Mouse (Mus musculus): ENCODE results near the gene Pdzd2.
A peak's percentile ranks its signal among the peaks of the same experiment; 100 is the strongest.

The Pdzd2 gene

DNA sequence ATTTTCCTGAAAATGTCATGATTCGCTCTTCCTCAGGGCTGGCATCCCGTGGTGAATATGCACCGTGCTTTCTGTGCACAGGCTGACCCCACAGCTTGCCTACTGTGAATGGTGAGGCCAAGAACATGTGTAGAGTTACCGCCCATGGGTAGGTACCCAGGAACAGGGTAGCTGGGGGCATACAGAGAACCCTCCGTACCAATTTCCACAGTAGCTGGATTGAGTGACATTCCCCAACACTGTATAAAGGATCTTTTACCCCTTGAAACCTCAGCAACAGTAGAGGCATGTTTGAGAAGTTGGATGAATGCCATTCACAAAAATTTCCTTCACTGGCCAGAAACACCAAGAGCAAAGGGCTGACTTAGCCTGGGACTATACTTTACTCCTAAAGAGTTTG is 271.1 kb downstream of the Pdzd2 start:
- DNase-seq, result no peak

DNA sequence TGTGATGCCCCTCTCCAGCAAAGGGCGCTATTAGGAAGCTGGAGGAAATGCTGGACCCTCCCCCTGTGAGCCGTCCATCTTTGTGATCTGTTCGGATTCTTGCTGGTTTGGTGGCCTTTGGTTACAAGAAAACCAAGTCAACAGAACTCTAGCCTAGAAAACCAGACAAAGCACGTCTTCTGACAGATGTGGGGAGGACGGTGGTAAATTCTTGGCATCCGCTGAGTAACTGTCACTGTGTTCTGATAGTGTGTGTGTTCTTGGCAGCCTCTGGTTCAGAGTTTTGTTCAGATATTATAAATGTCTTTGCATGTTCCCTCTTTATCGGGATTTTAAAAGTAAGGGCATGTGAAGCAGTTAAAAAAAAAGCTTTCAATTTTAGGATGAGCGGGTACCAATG is 274.0 kb downstream of the Pdzd2 start:
- DNase-seq, result no peak

DNA sequence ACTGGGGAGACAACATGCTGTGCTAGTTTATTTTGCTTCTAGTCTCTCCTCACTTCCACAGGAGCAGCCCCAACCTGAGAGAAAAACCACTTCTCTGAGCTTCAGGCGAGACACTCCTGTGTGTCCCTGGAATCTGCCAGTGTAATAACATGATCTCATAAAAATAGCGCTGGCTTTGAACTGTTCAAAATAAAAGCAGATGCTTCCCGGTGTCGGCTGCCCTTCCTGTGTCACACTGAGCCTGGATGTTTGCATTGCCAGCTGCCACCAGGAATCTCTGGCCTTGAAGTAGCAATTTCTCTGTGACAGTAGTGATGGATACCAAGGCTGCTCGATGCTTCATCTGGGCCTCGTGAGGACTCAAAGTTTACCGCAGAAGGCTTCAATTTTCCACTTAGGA is 282.9 kb downstream of the Pdzd2 start:
- DNase-seq, result no peak

DNA sequence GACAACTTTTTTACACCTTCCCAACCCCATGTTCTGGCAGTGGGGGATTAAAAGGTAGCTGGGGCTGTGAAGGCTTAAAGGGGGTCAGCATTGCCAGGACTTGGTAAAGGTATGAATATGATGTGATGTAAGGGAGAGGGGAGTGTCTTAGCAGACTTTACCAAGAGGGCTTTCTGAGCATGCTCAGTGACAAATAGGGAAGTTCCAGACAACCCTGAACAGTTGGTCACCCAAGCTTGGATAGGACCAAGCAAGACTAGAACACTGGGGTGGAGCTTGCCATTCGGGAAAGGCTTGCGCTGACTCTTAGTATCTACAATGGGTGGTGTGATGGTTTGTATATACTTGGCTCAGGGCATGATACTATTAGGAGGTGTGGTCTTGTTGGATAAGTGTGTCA is 286.4 kb downstream of the Pdzd2 start:
- DNase-seq, result no peak

DNA sequence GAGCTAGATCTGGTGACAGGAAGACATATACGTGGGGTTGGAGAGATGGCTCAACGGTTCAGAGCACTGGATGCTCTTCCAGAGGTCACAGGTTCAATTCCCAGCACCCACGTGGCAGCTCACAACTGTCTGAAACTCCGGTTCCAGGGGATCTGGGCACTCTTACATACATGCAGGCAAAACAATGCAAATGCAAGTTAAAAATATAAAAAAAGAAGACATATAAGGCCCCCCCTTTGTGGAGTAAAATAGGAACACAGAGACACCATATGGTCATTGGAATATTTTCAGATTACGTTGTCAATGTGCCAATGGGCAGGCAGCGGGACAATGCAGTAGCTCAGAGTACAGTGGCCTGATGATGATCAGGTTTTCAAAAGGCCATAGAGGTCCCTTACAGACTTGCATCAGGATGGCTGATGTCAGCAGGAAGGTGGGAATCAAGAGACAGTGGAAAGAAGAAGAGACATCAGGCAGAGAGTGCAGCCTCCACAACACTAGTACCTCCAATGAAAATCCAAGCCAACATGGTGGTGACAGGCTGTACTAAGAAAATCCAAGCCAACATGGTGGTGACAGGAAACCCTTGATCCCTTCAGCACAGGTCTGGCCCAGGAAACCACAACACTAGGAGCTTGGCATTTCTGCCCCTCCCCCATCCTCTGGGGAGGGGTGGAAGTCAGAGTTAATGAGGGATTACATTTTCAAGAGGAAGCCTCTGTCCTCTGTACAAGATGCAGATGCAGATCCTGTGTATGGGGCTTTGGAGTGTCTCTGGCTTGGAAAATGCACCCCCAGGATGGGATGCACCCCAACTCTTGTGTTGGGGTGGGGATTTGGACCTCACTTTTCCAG is 287.4 kb downstream of the Pdzd2 start:
- DNase-seq, result no peak

DNA sequence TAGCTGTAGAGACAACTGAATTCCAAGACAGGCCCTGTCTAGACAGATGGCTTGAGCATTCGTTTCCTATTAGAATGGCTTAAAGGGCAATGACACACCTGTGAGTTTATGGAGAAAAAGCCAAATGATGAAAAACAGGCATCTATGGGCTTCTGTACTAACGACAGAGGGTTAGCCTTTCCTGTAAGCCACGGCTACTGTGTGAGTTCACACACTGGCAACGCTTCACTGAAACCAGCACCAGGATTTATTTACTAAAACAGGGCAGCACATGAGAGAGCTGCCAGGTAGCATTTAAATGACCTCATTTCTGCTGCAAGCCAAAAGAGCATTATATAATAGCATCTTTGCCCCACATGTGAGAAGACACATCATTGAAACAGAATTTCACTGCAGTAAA is 288.3 kb downstream of the Pdzd2 start:
- no peak for DNase-seq

DNA sequence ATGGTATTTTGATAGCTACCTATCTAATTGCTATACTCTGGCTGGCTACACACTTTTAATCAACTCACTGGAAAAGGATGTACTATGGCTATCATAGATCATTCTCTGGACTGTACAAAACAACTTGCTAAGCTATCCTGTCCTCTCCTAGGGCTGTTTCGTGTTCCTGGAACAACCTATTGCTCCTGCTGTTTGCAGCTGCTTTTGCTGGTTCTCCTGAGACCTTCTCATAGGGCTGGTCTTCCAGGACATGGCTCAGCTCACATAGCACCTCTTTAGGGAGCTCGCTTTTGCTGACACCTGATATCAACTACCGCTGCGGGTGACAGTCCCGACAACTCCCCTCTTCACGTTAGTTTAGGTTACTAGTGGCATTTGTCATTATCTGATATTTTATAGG is 288.9 kb downstream of the Pdzd2 start:
- no peak for DNase-seq

DNA sequence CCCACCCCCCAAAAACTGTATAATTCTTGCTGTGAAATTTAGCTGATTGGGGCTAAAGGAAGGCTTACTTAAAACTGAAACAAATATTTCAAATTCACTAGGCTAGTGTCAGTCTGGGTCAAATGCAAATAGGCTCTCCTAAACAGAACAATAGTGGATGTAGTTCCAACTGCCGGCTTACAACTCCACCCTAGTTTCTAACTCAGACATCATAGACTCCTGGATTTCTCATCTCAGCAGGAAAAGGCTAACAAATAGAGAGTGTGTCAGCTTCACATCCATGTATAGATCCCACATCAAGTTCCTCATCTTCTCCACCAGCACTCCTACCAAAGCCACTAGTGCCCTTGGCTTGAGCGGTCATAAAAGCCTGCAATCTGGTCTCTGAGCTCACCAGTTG is 290.4 kb downstream of the Pdzd2 start:
- no peak for DNase-seq

DNA sequence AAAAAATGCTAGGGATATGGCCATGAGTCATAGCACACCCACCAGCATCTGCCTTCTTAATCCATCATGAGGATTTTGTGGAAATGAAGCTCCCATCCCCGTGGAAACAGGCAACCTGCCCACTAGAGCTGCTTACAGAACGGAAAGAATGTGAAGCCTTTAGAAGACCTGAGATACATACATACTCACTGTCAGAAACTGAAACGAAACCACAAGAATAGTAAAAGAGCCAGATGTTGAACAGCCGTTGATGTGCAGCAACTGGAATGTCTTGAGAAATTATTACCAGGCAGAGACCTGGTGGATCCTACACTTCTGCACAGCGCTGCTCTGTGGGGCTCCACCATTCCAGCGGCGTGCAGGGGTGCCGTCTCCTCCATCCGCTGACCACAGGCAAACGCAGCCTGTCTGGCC is 292.7 kb downstream of the Pdzd2 start:
- DNase-seq, result peak; percentile 42

DNA sequence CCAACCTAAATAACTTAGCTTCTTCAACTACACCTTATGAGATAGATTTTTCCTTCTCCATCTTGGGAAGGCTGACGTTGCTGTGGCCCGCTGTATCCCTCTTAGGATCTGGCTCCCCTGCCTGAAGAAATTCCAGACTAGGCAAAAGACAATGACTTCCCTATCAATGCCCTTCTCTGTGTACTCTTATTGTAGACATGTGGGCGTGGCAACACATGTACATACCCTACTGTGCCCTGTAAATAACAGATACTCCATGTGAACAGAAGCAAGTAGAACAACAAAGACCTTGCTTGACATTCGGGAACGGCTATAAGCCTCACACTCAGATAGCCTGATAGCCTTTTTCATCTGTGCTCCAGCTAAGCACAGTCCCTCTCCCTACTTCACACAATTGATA is 295.2 kb downstream of the Pdzd2 start:
- DNase-seq, result no peak

DNA sequence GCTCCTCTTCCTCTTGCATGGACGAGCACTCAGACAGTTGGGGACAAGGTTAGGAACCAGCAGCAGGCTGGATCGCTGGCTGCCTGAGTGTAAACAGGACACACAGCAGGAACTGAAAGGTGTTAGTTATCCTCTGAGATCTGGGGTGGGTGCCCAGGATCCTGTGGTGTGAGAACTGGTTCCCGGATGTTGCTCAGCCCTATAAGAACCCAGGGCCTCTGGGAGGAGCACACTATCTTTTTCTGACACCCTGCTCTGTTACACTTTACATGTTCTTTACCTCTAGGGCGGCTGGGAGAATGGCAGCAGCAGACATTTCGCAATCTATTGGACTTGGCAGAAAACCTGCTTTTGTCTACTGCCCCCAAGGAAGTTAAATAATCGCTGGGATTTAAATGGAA is 300.4 kb downstream of the Pdzd2 start:
- DNase-seq, result no peak

DNA sequence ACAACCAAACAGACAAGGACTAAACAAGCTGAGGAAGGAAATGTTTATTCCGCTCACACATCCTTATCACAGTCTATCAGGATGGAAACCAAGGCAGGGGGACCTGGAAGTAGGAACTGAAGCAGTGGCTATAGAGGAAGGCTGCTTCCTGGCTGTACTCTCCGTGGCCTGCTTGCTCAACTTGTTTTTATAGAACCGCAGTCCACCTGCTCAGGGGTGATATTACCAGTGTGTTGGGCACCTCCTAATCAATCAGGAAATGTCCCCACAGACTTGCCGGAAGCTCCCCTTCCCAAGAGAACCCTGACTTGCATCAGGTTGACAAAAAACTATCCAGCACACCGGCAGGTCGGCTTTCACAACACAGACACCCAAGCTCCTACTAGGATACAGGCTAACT is 301.0 kb downstream of the Pdzd2 start:
- no peak for DNase-seq

DNA sequence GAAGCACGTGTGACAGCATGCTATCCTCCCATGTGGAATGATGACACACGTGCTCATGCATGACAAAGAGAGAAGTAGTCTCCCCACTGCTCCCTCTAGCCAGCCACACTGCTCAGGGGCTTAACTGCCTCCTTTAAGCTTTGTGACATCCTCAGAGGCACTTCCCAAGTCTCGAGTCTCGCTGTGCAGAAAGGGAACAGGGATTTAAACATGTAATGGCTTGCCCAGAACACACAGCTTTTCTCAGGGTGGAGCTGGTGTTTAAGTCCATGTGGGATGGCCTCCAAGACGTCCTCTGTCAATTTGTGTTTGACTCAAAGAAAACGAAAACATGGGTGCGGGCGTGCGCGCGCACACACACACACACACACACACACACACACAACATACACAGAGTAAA is 301.6 kb downstream of the Pdzd2 start:
- DNase-seq, result no peak

DNA sequence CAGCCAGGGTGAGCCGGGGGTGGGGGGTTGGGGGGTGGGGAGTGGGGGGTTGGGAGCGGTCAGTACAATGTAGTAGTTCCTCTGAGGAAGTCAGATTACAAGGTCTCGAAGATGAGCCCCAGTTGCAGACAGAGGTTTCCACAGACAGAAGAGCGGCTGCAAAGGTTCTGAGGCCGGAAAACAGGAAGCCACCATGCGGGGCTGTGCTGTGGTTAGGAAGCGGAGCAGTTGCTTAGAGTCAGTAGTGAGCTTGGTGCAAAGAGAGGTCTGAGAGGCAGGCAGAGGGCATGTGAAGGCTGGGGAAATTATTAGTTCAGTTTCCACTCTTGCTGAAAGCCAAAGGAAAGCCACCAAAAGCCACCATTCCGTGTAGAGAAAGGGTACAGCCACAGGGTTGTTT is 303.8 kb downstream of the Pdzd2 start:
- no peak for DNase-seq

DNA sequence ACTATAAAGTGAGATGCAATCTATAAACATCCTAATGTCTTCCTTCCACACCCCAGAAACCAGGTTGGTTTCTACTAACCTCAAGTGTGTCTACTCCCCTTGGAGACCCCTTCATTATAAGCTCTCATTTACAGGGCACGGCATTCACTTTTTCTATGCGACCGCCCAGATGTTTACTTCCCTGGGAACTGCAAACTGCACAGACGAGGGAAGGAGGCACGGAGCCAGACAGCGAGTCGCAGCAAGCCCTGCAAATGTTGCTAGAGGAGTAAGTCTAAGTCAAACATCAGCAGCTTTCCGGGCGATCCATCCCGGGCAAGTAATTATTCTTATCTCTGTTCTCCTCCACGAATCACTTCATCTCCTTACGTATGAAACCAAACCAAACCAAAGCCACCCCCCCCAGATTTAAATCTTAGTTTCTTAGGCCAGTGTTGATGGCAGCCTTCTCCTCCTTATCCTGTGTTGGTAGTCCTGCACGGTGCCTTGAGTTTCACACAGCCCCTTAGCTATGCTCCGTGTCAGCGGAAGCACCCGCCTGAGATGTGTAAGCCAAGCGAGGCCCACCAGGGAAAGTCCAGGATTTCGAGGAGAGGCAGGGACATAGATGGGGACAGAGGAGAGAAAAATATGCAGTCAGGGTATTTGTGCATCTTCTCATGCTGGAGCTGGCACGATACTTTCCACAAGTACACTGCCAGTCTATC is 305.7 kb downstream of the Pdzd2 start:
- DNase-seq, result peak; percentile 22

DNA sequence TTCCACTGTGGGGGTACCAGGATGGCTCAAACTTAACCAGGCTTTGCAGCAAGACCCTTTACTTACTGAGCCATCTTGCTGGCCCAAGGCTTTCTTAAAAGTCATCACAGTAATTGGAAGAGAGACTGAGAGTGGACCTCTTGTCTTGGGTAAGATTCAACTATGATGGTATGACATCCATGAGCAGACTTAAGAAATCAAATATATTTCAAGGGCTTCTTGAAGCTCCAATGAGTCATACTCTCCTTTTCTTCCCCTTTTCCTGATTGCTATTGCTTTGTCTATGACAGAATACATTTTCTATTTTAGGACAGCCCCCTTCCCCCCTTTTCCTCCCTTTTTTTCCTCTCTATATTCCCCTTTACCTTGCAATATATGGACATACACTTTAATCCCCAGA is 306.8 kb downstream of the Pdzd2 start:
- no peak for DNase-seq

DNA sequence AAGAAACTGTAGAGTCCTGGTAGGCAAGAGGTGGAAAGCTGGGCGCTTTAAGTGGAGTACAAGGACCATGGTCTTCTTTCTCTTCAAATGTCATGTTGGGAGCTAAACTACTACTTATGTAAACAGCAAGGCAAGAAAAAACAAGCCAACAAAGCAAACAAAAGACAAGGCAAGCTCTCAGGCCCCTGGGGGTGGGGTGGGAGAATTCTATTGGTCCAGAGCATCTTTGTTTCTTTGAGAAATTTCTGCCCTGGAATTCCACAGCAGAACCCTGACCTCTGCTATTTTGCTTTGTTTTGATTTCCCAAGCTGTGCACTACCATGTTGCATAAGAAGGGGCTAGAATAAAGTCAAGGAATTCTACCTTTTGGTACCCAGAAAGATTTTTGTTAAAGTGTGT is 307.4 kb downstream of the Pdzd2 start:
- DNase-seq, result no peak

DNA sequence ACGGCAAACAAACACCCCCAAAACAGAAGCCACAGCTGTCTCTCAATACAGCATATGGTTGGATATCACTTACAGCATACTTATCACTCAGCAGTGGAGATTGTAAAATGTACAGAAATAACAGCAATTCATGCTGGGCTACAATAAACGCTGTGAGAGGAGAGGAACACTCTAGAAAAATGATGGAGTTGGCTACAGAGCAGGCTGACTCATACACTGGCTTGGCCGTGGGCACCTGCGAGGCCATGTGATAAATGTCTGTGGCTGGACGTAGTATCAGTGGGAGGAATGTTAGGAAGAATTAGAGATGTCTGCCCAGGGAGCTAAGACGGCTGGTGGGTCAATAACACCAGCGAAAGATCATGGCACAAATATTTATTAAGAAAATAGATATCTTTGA is 308.0 kb downstream of the Pdzd2 start:
- DNase-seq, result no peak

DNA sequence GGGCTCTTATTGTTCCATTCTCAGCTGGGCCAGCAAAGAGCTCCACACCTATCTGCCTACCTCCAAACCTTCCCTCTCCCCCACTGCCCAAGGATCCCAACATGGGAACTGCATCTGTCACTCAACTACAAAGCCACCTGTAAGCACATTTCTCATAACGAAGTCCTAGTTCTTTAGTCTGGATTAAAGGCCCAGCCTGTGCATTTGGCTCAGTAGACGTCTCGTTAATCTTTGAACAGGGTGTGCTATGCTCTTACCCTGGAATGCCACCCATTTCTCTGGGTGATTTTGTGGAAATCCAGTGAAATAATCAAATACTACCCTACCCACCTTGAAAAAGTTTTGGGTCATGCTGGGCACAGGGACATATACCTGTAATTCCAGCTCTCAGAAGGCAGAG is 308.5 kb downstream of the Pdzd2 start:
- no peak for DNase-seq

DNA sequence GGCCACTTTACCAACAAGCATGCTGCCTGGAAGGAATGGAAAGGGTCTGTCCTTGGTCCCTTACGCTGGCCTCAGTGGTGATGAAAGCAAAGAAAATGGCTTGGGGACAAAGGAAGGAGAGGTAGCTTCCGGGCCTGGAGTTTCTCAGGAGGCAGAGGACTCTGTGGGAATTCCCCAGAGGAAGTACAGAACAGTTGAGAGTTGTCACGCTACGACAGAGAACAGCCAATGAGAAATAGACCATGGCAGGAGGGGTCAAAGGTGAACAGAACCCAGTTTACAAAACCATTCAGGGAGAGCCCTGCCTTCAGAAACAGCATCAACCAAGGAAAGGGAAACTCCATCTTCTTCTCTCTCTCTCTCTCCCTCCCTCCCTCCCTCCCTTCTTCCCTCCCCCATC is 309.1 kb downstream of the Pdzd2 start:
- no peak for DNase-seq

DNA sequence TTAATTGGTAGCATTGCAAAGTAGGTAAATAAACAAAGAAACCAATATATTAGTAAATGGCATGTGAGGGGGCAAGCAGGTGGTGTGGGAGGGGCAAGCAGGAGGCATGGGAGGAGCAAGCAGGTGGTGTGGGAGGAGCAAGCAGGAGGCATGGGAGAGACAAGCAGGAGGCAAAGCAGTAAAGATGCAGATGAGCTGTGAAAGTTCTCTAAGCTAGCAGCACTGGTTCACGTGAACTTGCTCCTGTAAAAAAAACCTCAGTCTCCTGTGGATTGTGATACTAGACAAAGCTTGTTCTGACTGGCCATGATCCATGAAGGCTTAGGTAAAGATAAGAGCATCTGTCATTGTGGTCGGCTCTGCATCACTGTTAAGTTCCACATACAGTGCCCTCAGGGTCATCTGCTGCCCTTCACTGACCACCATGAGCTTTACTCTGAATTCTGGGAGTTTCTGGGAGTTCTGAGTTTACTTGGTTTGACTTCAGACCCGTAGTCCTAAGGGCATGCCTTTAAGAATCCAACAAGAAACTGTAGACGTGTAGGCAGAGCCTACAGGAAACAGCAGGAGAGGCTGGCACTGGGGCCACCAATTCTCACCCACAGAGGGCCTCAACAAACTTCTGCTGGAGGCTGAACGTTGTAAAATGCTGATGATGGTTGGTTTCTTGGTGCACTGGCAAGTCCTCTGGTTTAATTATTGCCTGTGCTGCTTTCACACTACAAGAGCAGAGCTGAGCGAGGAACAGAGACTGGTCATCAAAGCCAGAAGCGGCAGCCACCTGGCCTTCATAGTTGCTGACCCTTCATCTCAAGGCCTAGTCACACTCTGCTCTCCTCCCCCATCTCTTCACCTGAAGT is 309.9 kb downstream of the Pdzd2 start:
- DNase-seq, result no peak

DNA sequence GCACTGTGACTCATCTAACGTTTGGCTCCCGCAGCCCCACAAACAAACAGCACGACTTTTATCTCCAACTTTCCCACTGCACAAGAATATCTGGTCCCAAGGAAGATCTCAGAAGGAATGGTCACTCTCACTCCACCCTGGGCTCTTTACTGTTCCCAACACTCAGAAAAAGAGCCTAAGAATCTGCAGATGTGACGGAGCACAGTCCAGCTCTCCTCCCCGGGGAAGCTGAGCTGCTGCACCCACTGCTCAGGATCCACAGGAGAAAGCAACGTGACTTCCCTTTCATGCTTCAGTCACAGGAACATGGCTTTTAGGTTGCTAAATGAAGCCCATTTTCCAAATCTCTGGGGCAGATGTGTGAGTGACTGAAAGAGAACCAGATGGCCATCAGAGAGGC is 311.9 kb downstream of the Pdzd2 start:
- no peak for DNase-seq

DNA sequence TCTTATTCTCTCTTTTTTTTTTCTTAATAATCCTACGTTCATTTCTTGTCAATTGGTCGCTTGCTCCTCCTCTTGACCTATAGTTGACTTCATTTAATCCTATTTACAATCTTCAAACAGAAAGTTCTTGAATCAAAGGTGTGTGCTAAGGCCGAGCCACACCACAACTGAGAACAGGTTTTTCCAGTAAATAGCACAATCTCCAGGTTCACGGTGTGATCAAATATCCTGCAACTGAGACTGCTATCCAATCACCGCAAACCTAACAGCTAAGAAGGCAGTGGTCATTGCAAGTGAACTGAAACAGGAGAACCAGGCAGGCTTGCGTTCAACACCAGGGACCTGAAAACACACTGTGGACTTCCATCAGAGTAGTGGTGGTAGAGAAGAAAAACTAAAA is 313.4 kb downstream of the Pdzd2 start:
- DNase-seq, result no peak
